Mouse (Mus musculus) CH12.LX (cell line): ENCODE measurements at regions not wholly inside any gene's neighbourhood (a gene's known extent, or its start where the extent isn't known, plus 50 kb on each side); places are given as distances from the start of the nearest gene placed in this dataset.

Source experiments
- DNase-seq: peaks from one replicate; pipeline ENCODE4 v3.0.0-alpha.2; 2013; ENCODE audit errors: extremely low read depth
- H3K27ac ChIP-seq: 2 replicates; pipeline ENCODE4 v1.5.1; 2012; ENCODE audit warnings: low read depth, mild to moderate bottlenecking, control low read depth, moderate library complexity; ENCODE audit not compliant: insufficient read depth
- H3K27me3 ChIP-seq: replicated peaks from 2 replicates; pipeline ENCODE3; 2012; ENCODE audit warnings: inconsistent platforms
- H3K36me3 ChIP-seq, 2 experiments: replicated peaks in 1 of 2; 2 replicates each; pipeline versions ENCODE3 to v1.6.1; 2012; ENCODE audit warnings: inconsistent platforms in 1 of 2, low read length in 1 of 2, mild to moderate bottlenecking in 1 of 2, mixed read lengths in 1 of 2, moderate library complexity in 1 of 2; ENCODE audit not compliant: control insufficient read depth in 1 of 2, insufficient read depth in 1 of 2
- H3K4me1 ChIP-seq, 2 experiments: 2 replicates each; pipeline ENCODE4 v1.6.1; 2012; ENCODE audit warnings: inconsistent platforms in 1 of 2, moderate library complexity in 1 of 2; ENCODE audit not compliant: insufficient read depth in 2 of 2, control insufficient read depth in 1 of 2
- H3K4me2 ChIP-seq: 2 replicates; pipeline ENCODE4 v1.6.1; 2012; ENCODE audit warnings: low read depth, mild to moderate bottlenecking, control low read depth; ENCODE audit not compliant: poor library complexity, insufficient read depth, severe bottlenecking
- H3K4me3 ChIP-seq, 3 experiments: fragments of 150-350 bp in 1 of 3; sonication (generic) in 1 of 3; replicated peaks in 1 of 3; 2 replicates each; pipeline versions ENCODE3 to v1.5.1; 2011 to 2012; ENCODE audit warnings: low read depth in 2 of 3, low read length in 2 of 3, mild to moderate bottlenecking in 2 of 3, moderate library complexity in 2 of 3, control low read depth in 1 of 3, improper control_type of control experiment in 1 of 3, inconsistent platforms in 1 of 3, mixed read lengths in 1 of 3; ENCODE audit not compliant: poor library complexity in 1 of 3
- H3K79me2 ChIP-seq: replicated peaks from 2 replicates; pipeline ENCODE4 v1.6.1; 2012; ENCODE audit warnings: mild to moderate bottlenecking, moderate library complexity; ENCODE audit not compliant: control insufficient read depth, poor library complexity, insufficient read depth, severe bottlenecking; ENCODE audit errors: extremely low read depth
- H3K9ac ChIP-seq: 2 replicates; pipeline ENCODE4 v1.6.1; 2012; ENCODE audit warnings: low read depth, mild to moderate bottlenecking, control low read depth, moderate library complexity; ENCODE audit not compliant: insufficient read depth
- H3K9me3 ChIP-seq: replicated peaks from 2 replicates; pipeline ENCODE3; 2012; ENCODE audit warnings: low read length, inconsistent platforms, mixed read lengths
- E2F4 ChIP-seq: IDR thresholded peaks from 2 replicates; pipeline ENCODE4 v1.6.1; 2011; ENCODE audit warnings: low read depth, low read length, improper control_type of control experiment; ENCODE audit not compliant: insufficient replicate concordance
- ELF1 ChIP-seq: IDR thresholded peaks from 2 replicates; pipeline ENCODE4 v1.6.1; 2014; ENCODE audit warnings: low read depth, mild to moderate bottlenecking, inconsistent platforms, low read length, improper control_type of control experiment
- EP300 ChIP-seq: IDR thresholded peaks from 2 replicates; pipeline ENCODE4 v1.6.1; 2011; ENCODE audit warnings: low read length, improper control_type of control experiment
- ETS1 ChIP-seq: conservative IDR thresholded peaks from 2 replicates; pipeline ENCODE4 v1.6.1; 2012; ENCODE audit warnings: low read depth, mild to moderate bottlenecking, inconsistent platforms, low read length, improper control_type of control experiment, moderate library complexity
- HCFC1 ChIP-seq: IDR thresholded peaks from 2 replicates; pipeline ENCODE4 v1.6.1; 2012; ENCODE audit warnings: low read depth, mild to moderate bottlenecking, inconsistent platforms, low read length, improper control_type of control experiment
- IRF4 ChIP-seq: IDR thresholded peaks from 2 replicates; pipeline ENCODE4 v1.6.1; 2014; ENCODE audit warnings: low read depth, mild to moderate bottlenecking, inconsistent platforms, low read length, improper control_type of control experiment
- JUN ChIP-seq: IDR thresholded peaks from 2 replicates; pipeline ENCODE4 v1.6.1; 2011; ENCODE audit warnings: low read depth, mild to moderate bottlenecking, low read length, improper control_type of control experiment, moderate library complexity; ENCODE audit not compliant: insufficient read depth
- MAZ ChIP-seq: IDR thresholded peaks from 2 replicates; pipeline ENCODE4 v1.6.1; 2012; ENCODE audit warnings: low read depth, mild to moderate bottlenecking, inconsistent platforms, low read length, improper control_type of control experiment, moderate library complexity
- MEF2A ChIP-seq: IDR thresholded peaks from 2 replicates; pipeline ENCODE4 v1.6.1; 2014; ENCODE audit warnings: low read depth, mild to moderate bottlenecking, inconsistent platforms, low read length, improper control_type of control experiment, borderline replicate concordance
- MXI1 ChIP-seq: IDR thresholded peaks from 2 replicates; pipeline ENCODE4 v1.6.1; 2011; ENCODE audit warnings: mild to moderate bottlenecking, low read depth, low read length, improper control_type of control experiment
- NELFE ChIP-seq: IDR thresholded peaks from 2 replicates; pipeline ENCODE4 v1.6.1; 2011; ENCODE audit warnings: low read depth, low read length, improper control_type of control experiment
- NRF1 ChIP-seq: IDR thresholded peaks from 2 replicates; pipeline ENCODE4 v1.6.1; 2014; ENCODE audit warnings: low read depth, mild to moderate bottlenecking, inconsistent platforms, low read length, improper control_type of control experiment, moderate library complexity
- POLR2AphosphoS2 ChIP-seq: IDR thresholded peaks from 2 replicates; pipeline ENCODE4 v1.6.1; 2011; ENCODE audit warnings: low read depth, low read length, improper control_type of control experiment
- RAD21 ChIP-seq: IDR thresholded peaks from 2 replicates; pipeline ENCODE4 v1.6.1; 2011; ENCODE audit warnings: low read depth, mild to moderate bottlenecking, low read length, improper control_type of control experiment, moderate library complexity
- SIN3A ChIP-seq: IDR thresholded peaks from 2 replicates; pipeline ENCODE4 v1.6.1; 2012; ENCODE audit warnings: low read length, improper control_type of control experiment, inconsistent platforms
- USF2 ChIP-seq: conservative IDR thresholded peaks from 2 replicates; pipeline ENCODE4 v1.6.1; 2011; ENCODE audit warnings: low read depth, low read length, improper control_type of control experiment
- ZC3H11A ChIP-seq: IDR thresholded peaks from 2 replicates; pipeline ENCODE4 v1.6.1; 2012; ENCODE audit warnings: low read depth, mild to moderate bottlenecking, inconsistent platforms, low read length, improper control_type of control experiment
- ZMIZ1 ChIP-seq: IDR thresholded peaks from 2 replicates; pipeline ENCODE4 v1.6.1; 2012; ENCODE audit warnings: low read depth, mild to moderate bottlenecking, inconsistent platforms, low read length, improper control_type of control experiment
- dilution Hi-C: fragments of 300-500 bp; cut with MboI; formaldehyde crosslinking; loops from 2 replicates; pipeline ENCODE4 v1.14.3; 2020; ENCODE audit warnings: low sequenced_read_pairs; ENCODE audit not compliant: extremely low pct_unique_long_range_greater_than_20kb, extremely low pct_ligation_motif_present
- in situ Hi-C: fragments of 300-500 bp; cut with MboI; formaldehyde crosslinking; loops from 3 replicates; pipeline ENCODE4 v1.14.3; 2019; ENCODE audit warnings: low sequenced_read_pairs, low pct_ligation_motif_present, low pct_unique_long_range_greater_than_20kb, mixed read lengths

GRCm38 (mm10) chr15:40568701-40569100 lies 434.5 kb downstream of the 9330182O14Rik start:
- dilution Hi-C loops (no loop called here), in situ Hi-C loops (no loop called here)
- TF ChIP-seq POLR2AphosphoS2 (no peak), IRF4 (no peak), USF2 (no peak), MXI1 (no peak), SIN3A (no peak), ELF1 (no peak), E2F4 (no peak), NELFE (no peak), MEF2A (no peak), ZMIZ1 (no peak), RAD21 (no peak), NRF1 (no peak), ETS1 (no peak), ZC3H11A (no peak), HCFC1 (no peak), JUN (no peak), MAZ (no peak), EP300 (no peak)
- DNase-seq: no peak
- Histone ChIP-seq H3K79me2 (no peaks in the 10 kb centered on the region), H3K27ac (no peak overlapping the region), H3K9me3 (peaks cover 48% of the 10 kb centered on the region), H3K4me2 (no peak overlapping the region), H3K36me3 (no peaks in the 10 kb centered on the region), H3K4me3 (no peak overlapping the region), H3K27me3 (no peaks in the 10 kb centered on the region), H3K9ac (no peak overlapping the region), H3K4me1 (no peaks in the 10 kb centered on the region)
